Mouse (Mus musculus) forelimb bud, embryonic 11.5 days (tissue): Measurements from ENCODE around the gene Cpb2.

Experiments
- DNase-seq: peaks from one replicate; pipeline ENCODE4 v3.0.0-alpha.2; 2012; ENCODE audit warnings: low read depth, low spot score

Gene Cpb2

DNA sequence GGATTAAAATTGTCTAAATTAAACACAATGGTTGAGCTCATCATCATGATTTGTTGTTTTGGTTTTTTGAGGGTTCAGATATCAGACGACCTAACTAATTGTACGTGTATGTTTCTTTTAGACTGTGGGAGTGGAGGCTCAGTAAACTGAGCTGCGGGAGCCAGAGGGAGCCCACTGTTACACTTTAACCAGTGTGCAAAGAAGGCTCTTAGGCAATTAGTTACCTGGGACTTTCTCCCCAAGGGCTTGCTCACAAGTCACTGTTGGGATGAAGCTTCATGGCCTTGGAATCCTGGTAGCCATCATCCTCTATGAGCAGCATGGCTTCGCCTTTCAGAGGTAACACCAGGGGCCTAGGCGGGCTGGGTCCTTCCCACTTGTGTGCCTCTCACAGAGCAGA is at the start of gene Cpb2:
Gene Cpb2 (plus strand): TSS at position 201 of the 400 bp plus-strand sequence.
- DNase-seq = no peak

DNA sequence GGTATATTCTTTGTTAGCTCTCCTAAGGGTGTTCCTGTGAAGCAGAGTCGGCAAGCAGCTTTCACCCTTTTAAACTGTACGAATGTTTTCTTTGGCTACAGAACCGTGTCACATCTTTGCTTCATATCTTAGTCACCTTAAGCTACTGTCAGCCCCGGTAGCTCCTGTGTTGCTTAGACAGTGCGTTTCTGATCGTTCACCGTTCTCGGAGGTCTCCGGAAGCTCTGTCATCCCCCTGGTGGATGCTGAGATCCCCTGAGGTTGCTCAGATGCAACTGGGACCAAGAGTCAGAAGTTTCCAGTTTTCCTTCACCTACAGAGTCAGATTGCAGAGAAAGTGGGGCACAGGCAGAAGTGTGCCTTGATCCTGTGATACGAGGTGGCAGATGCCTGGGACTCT is 49.7 kb upstream of the Cpb2 start:
- DNase-seq = no peak

- no peak for DNase-seq
Observed at GRCm38 (mm10) chr14:75192858-75193257, 49.2 kb upstream of the Cpb2 start.

DNA sequence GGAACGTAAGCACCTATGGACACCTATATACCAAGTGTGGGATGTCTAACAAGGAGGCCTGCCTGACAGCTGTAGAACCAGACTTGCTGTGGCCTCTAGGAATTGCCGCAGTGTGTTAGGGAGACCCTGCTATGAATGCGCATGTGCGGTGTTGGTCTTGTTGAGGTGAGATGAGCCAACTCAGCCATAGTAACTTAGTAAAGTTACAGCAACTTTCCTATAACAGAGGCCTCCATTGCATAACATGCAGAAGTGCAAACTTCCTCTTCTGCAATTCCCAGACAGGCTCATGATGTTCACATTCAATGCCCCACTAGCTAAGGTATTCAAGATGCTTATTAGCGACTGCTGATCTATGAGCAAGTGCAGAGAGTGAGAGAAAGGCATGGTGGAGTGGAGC is 46.6 kb upstream of the Cpb2 start:
- no peak for DNase-seq

DNA sequence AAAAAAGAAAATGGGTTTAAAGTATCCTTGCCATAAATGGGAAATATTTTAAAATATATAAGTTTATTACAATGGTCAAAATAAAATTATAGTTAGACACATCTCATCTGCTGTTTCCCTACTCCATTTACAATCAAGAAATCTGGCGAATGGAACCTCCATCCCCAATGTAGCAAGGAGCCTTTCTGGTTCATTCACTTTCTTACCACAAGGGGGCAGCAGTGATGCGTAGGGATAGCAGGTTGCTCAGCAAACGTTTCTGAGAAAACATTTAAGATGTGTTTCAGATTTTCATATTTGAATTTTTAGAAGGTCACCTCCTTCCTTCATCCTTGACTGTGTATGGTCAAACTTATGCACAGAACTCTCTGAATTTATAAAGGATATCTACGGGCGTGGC is 45.1 kb upstream of the Cpb2 start:
- peak; percentile 72 for DNase-seq

DNA sequence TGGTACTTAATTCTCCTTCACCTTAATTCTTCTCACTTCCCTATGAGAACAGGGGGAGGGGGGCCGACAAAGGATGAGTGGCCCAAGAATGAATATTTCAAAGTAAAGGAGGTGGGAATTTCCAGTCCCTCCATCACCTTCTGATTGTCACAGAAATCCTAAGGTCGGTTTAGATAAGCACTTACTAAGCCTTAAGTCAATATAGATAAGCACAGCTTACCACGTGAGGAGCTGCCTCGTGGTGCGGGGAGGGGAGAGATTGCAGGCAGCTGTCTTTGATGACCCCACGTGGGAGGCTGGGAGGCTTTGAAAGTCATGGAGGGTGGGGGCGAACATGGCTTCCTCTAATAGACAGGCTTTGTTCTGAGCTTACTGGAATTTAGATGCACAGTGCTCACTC is 44.4 kb upstream of the Cpb2 start:
- DNase-seq = no peak

DNA sequence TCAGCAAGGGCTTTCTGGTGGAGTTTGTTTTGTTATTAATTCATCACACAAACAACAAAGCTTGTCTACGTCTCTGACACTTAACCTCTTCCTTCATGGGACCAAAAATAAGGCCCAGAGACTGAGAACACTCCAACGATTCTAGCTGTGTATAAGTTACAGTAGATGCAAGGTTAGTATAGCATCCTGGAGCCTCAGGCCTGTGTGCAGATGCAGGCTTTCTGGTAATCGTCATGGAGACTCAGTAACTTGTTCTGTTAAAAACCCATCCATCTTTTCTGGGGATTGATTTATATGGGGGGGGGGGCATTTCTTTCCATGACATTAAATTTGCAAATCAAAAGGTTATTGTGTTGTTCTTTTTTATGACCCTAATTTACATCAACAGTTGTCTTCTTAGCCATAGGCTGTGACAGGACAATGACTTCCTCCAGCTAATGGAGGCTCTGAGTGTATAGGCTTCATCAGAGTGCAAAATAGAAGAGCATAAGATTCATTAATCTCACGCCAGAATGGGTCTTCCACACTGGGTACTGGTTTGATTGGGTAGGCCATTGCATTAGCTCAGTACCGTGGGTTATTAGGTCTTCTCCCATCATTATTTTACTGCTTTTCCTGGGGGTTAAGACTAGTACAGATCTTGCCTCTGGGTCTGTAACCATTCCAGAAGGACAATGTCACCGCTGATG is 36.6 kb upstream of the Cpb2 start:
- DNase-seq = no peak

DNA sequence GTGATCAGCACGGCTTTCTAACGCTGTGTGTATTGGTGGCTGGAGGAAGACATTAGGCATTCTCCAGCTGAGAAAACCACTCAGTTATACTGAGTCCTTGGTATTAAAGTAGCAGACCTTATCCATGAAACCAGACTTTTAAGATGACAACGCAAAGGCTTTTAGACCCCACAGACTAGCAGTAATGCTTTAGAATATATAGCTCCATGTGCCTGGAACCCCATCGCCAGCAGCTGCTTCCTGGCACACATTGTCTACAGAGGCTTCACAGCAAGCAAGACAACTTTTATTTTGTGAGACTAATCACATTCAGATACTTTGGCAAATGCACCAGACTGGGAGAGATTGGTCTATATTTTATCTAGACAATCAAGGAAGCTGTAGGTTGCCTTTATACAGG is 35.8 kb upstream of the Cpb2 start:
- DNase-seq = no peak

DNA sequence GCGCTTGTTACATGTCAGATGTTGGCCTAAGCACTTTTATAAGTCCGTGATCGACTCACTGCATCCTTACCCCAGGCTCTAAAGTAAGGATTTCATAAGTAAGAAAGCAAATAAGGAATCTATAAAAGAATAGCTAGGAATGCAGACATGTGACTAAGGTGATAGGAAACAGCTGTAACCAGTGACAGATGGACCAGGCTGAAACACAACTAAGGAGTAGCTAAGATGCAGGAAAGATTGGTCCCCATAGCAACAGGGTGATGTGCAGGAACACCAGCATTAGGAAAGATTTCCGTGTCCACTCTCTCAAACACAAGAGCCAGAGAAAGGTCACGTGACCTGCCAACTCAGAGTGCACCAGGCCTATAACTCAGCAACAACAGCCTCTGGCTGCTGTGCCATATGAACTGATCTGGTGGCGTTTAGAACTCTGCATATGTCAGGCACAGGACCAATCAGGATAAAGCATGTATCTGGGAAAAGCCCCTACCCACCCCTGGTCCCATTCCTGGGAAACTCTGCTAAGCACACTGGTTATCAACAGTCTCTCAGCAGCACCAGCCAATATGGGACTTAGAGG is 33.4 kb upstream of the Cpb2 start:
- peak; percentile 48 for DNase-seq

GRCm38 (mm10) chr14:75213752-75214151 is 28.3 kb upstream of the Cpb2 start:
- peak; percentile 12 for DNase-seq

DNA sequence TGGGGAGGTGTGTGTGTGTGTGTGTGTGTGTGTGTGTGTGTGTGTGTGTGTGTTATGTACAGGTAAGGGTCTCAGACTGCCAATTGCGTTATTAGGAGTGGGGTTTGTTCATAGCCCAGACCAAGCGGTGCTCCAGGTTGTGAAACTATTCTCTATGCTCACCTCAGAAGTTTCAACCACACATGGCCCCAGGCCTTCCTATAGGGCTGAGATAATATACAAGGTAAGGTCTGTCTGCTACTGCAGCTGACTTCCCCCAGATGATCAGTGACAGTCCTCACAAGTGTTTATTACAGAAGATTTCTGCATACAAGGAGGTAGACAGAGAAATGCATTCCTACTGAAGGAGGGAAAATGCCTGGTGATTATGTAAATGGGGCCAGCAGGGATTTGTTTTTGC is 23.2 kb upstream of the Cpb2 start:
- DNase-seq = no peak

- no peak for DNase-seq
Observed at GRCm38 (mm10) chr14:75219250-75219913, 22.7 kb upstream of the Cpb2 start.

- DNase-seq = no peak
Observed at GRCm38 (mm10) chr14:75222386-75222785, 19.7 kb upstream of the Cpb2 start.

DNA sequence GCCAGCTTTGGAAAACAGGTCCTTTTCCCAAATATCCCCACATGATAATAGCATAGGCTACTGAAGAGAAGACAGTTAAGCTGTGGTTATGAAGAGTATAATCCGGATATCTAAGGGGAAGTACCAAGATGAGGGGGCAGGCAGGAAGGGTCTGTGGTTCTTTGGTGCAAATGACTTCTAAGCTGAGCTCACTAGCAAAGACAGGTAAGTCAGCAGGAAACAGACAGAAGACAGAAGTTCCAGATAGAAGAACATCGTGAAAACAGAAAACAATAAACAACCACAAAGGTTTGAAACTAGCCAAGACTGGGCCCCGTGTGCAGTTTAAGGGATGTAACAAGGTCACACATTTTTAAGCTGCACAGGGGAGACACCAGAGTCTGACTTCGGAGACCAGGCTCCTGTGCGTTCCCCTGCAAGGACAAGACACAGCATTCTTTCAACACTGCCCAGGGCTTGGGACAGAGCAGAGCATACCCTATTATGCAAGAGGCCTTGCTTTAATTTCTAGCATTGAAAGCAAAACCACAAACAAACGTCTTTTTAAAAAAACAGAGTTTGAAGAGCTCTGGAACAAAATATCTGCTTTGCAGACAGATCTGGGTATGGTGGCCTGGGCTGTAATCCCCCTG is 14.5 kb upstream of the Cpb2 start:
- no peak for DNase-seq

DNA sequence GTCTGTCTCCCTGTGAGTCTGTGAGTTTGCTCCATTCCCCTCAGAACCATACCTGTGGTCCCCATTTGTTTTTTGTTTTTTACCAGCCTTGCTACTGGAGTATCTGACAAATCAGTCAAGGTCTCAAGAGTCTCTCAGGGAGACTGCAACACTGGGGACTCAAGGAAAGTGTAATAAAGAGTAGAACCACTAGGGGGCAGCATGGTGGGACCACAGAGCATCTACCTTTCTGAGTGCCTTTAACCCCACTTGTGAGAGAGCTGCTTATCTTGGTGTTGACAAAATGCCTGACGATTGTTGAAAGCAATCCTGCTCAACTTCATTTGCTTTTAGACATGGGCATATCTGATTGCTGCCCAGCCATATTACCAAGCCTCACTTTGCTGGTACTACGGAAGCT is 12.3 kb upstream of the Cpb2 start:
- DNase-seq = peak; percentile 60

- DNase-seq = no peak
Observed at GRCm38 (mm10) chr14:75233070-75233469, 9.0 kb upstream of the Cpb2 start.

DNA sequence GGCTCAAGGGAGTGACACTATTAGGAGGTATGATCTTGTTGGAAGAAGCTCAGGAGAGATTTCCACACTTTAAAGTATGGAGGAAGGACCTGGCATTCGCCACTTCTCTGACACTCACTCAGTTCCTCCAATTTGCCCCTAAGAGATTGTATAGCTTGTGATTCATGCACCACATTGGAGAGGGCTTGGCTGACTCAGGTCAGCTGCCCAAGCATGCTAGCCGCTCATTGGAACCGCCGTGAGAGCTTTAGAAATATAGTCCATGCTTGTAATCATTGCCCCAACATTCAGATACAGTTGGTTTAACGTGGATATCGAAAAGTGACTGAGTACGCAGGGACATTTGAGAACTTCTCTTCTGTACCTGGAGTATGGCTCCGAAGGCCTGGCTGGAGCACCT is 6.5 kb upstream of the Cpb2 start:
- no peak for DNase-seq

- DNase-seq = no peak
Observed at GRCm38 (mm10) chr14:75235955-75236635, 6.0 kb upstream of the Cpb2 start.

- no peak for DNase-seq
Observed at GRCm38 (mm10) chr14:75236636-75237003, 5.5 kb upstream of the Cpb2 start.

GRCm38 (mm10) chr14:75237096-75237495 is 5.0 kb upstream of the Cpb2 start:
- no peak for DNase-seq

- DNase-seq = no peak
Observed at GRCm38 (mm10) chr14:75238054-75238692, 3.9 kb upstream of the Cpb2 start.
